Mouse (Mus musculus): ENCODE data around the gene Map3k20.

DNA sequence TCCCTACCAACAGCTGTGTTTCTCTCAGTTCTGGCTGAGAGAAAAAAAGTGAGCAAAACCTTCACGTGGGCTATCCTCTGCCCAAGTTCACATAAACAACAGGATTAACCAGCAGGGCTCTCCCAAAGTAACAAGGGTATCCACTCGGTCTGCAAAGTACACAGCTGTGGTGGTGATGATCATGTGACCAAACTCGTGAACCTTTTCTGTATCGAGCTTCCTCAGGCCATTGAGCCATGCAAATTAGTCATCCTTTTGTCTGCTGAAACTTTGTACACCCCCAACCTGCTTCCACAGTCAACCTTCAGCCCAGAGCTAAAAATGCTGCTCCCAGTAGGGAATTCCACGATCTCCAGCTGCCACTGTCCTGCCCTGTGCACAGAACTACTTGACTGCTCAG lies 161.2 kb downstream of the Map3k20 start:
- TF ChIP-seq ZNF384 (IDR thresholded peaks at IDR 0.05; ENCODE audit: low read depth, low read length) (no peak), ZC3H11A (IDR thresholded peaks at IDR 0.05; ENCODE audit: borderline replicate concordance, low read depth, low read length) (no peak), CHD2 (IDR thresholded peaks at IDR 0.05; ENCODE audit: low read depth, low read length) (no peak)

All from ES-E14 (cell line).